Mouse (Mus musculus): ENCODE measurements at regions not wholly inside any gene's neighbourhood (a gene's known extent, or its start where the extent isn't known, plus 50 kb on each side); places are given as distances from the start of the nearest gene placed in this dataset.

DNA sequence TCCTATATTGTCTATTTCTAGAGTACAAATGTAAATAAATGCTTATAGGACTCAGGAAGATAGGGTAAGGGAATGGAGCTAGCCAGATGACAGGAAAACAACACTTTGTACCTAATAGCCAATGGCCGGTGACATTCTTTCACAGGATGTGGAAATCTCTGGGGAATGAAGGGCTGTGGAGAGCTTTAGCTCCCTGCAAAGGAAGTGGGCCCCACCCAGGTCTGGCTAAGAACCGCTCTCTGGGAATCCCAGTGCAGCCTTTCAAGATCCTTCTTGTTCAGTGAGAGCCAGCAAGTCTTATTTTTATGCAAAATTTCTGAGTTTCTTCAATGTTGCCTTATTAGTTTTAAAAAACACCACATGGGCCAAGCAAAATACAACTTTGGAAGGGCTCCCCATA is 54.7 kb upstream of the Pappa2 start:
- no peak for DNase-seq (ENCODE audit: low spot score in 2 of 2)

DNA sequence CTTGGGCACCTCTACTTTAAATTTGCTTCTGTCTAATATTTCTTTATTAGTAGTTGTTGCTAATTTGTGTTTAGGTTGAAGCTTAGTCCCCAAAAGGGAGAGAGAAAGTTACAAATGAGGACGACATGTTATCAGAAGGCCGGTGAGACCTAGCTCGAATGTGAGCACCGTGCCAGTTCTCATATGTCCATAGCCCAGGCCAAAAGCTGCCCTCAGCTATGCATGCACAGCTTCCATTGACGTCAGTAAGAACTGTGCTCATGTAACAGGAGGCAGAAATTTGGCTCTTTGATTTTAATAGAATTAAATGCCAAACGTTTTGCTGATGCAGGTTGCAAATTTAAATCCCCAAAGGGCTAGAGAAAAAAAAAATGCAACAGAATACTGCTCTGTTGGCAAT is 56.1 kb upstream of the Pappa2 start:
- no peak for DNase-seq (ENCODE audit: low spot score in 2 of 2)

DNA sequence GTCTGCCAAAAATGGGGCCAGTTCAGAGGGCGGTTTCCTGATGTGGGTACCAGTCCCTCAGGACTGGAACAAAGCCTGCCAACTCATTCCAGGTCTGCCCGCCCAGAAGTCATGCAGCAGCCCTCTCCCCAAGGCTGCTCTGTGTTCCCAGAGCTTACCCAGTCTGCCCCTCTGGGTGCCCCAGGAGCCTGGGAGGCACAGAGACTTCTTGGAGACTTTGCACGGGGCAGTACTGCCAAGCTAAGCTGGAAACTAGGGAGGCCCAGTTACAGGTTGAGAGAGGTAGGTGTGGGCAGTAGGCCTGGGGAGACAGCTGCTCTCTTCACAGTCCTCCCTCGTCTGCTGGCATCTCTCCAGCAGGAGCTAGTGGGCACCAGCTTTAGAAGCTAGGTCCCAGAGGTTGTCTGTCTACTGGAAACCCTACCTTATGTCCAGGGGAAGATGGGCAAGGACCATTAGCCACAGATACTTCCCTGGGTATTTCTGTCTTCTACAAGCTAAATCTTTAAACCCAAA is 65.6 kb upstream of the Pappa2 start:
- no peak for DNase-seq (ENCODE audit: low spot score in 2 of 2)

DNA sequence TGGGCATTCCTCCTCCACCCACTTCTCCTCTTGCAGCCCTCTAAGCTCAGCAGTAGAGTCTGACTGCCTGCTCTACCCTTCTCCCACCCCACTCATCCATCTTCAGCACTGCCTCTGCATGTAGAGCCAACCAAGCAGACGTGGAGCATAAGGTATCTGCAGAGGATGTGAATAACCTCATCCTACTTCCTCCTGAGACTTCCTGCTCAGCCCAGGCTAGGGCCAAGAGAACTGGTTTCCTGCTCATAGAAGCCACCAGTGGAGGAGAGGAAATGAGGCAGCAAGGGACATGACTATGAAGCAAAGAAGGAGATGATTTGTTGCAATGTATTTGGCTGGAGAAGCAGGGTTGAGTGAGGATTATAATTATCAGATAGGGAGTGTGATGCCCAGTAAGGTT is 84.7 kb upstream of the Pappa2 start:
- DNase-seq (ENCODE audit: low spot score in 2 of 2), result no peak

DNA sequence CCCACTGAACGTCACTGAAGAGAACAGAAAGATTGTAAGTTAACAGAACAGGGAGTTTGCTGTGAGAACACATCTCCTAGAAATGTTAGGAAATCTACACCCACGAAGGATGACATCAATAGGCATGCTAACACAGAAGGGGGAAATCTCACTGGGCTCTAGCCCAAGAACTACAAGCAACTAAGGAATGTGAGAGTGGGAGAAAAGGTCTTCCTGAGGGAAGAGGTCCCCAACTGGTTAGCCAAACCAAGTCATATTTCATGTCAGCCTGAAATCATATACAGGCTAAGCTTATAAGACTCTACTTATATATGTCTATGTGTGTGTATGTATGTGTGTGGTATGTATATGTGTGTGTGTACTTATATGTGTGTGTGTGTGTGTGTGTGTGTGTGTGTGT is 118.9 kb upstream of the Pappa2 start:
- no peak for DNase-seq (ENCODE audit: low spot score in 2 of 2)

DNA sequence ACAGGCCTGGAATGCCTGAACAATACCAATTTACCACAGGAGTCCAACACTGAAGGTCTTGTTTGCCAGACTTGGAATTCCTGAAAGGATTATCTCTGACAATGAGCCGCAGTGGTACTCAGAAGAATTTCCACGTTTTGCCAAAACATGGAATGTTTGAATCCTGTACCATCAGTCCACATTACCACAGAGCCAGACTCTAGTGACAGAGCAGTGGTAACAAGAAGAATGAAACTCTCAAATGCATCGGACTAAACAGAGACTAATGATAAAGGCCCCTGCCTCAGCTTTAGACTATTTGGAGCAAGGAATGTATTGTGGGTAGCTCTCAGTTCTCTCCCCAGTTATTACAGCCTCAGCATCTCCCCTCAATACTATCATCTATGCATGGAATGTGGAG is 109.9 kb upstream of the Cop1 start:
- no peak for DNase-seq (ENCODE audit: low spot score in 2 of 2)

DNA sequence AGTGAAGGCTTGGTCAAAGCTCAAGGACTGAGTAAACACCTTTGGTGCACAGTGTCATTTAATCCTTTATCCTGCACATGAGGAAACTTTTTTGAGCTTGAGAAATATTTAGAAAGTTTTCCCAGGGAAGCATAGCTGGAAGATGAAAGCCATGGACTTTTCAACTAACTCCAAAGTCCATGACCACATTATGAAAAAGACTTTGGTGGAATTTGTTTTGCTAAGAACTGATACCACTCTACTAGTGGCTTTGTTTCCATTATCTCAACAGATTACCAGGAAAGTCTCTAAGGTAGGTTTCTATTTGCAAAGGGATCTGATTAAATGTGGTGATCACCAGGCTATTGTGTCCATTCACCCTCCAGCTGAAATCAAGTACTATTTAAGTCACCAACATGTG is 107.2 kb upstream of the Cop1 start:
- no peak for DNase-seq (ENCODE audit: low spot score in 2 of 2)

DNA sequence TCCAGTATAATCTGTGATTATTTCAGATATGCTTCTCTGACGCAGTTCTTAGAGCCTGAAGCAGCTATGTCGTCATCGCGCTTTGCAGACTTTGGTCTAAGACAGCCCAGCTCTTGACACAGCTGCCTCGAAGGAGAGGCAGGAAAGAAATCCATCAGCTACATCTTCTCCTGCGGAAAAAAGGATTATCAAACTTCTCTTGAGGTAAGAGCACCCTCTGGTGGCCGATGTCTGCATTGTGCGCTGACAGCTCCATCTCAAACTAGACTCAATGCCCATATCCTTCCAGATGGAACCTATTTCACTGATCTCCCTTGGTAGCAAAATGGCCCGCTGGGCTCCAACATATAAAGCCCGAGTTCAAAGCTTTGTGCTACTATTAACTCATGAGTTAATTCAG is 96.8 kb upstream of the Cop1 start:
- peak; percentile 57 to 82 for DNase-seq (ENCODE audit: low spot score in 2 of 2)

DNA sequence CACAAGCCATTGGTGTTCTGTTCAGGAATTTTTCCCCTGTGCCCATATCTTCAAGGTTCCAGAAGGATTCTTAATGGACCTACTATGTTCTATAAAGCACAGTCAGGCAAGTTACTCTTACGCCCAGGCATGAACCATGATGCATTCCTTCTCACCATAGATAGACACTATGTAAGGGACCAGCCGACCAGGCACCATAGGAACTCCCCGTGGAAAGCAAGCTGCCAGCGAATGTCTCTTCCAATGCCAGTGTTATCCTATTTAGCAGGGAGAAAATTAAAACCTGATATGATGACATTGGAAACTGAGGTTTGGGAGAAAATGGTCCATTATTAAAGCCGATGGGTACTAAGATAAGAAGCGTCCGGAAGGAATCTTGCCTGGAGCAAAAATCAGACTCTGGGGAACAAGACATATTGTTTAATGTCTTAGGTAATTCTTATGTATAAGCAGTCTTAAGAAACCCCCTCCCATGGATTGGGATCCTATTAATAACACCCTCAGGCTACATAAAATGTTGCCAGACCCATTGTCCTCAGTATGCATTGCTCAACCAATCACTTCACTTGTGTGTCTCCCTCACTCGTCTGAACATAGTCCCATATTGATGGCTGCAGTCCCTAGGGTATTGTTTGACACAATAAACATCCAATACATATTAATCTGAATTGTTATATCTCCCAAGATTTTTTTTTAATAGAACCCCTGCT is 84.2 kb upstream of the Cop1 start:
- no peak for DNase-seq (ENCODE audit: low spot score in 2 of 2)

DNA sequence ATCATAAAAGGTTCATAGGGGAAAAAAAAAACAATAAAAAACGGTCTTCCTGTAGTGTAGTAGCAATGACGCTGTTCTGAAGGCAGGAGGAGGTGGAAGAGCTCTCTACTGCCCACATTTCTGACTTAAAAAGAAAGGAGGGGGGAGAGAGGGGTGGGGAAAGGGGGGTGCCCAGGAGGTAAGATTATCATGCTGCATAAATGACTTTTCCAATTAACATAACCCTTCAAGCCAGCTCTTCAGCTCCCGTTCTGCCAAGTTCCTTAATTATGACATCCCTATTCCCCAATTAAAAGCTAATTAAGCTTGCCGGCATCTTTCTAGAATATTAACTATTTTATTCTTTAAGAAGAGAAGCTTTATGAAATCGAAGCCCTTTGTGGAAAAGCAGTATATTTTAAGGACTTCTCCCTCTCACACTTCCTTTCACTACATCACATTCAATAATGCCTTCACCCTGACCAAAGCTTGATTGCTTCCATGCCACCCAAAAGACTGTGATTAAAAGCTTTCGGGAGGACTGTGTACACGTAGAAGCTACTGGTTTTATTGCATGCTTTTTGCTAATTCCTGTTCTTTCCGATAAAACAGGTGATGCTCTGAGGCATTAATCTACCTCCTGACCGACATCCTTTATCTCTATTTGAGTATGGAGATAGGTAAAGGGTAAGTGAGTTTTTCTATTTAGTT is 83.5 kb upstream of the Cop1 start:
- no peak for DNase-seq (ENCODE audit: low spot score in 2 of 2)

DNA sequence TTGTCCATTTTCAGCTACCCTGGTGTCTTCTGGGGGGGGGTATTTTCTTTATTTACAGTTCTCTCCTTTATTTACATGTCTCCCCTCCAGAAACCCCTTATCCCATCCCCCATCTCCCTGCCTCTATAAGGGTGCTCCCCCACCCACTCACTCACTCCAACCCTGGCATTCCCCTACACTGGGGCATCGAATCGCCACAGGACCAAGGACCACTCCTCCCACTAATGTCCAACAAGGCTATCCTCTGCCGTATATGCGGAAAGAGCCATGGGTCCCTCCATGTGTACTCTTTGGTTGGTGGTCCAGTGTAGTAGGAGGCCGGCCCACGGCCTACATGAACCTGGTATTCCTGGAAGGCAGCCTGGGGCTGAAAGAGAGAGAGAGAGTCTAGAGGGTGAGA is 82.9 kb upstream of the Cop1 start:
- DNase-seq (ENCODE audit: low spot score in 2 of 2), result no peak

DNA sequence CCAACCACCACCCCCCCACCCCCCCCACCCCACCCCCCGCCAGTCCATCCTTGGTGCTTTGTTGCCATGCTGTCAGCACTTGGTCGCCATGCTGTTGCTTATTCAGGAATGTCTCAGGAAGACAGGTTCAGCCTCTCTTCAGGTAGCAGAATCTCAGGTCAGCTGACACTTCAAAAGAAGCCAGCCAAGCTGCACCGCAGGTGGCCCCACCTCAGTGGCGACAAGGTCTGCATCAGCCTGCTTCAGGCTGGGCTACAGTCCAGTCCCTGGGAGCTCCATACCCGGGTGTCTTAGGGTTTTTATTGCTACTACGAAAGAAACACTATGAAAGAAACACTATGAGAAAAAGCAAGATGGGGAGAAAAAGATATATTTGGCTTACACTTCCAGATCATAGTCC is 82.4 kb upstream of the Cop1 start:
- no peak for DNase-seq (ENCODE audit: low spot score in 2 of 2)

DNA sequence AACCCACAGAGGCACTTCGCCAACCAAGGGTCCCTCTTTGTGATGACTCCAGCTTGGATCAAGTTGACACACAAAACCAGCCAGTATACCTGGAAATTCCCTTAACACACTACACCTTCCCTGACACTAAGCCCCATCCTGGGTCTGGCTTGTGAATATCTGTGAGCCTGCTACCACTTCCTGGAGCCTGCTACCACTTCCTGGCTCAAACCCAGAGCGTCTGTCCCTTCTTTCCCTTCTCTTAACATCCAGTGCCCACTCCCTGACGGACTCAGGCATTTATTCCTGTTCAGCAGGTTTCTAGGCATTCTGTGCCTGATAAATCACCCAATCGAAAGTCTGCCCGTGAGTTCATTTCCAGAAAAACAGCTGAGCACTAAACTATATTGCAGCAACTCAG is 81.8 kb upstream of the Cop1 start:
- no peak for DNase-seq (ENCODE audit: low spot score in 2 of 2)

DNA sequence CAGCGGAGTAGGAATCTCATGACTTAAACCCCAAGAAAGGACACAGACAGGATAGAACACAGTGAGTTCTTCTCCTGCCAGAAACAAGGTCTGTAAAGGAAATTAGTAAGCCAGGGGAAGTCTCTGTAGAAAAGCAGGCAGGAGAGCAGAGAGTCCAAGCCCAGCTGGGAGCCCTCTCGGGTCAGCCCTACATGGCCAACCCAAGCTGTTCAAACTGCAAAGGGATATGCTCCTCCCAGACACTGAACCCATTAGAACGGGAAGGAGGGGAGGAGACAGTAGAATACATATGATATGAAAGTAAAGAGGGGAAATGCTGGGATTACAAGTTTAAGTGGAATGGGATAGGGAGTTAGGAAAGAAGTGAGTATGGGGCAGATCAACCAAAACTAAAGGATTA is 75.7 kb upstream of the Cop1 start:
- DNase-seq (ENCODE audit: low spot score in 2 of 2), result no peak

DNA sequence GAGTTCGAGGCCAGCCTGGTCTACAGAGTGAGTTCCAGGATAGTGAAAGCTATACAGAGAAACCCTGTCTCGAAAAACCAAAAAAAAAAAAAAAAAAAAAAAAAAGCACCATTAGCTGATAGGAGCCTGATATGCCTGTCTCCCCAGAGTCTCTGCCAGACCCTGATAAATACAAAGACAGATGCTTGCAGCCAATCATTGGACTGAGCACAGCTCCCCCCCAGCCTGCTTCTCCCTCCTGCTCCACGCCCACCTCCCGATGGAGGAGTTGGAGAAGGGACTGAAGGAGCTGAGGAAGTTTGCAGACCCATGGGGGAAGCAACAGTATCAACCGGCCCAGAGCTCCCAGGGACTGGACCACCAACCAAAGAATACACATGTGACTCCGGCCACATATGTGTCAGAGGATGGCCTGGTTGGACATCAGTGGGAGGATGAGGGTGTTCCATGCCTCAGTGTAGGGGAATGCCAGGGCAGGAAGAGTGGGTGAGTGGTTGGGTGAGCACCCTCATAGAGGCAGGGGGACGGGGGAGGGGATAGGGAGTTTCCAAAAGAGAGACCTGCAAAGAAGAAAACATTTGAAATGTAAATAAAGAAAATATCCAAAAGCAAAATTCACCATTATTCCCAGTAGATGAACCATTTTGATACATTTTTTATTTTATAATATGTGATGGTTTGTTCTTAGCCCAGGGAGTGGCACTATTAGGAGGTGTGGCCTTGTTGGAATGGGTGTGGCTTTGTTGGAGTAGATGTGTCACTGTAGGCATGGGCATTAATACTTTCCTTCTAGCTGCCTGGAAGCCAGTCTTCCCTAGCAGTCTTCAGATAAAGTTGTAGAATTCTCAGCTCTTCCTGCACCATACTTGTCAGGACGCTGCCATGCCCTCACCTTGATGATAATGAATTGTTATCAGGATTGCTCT is 71.8 kb upstream of the Cop1 start:
- no peak for DNase-seq (ENCODE audit: low spot score in 2 of 2)

DNA sequence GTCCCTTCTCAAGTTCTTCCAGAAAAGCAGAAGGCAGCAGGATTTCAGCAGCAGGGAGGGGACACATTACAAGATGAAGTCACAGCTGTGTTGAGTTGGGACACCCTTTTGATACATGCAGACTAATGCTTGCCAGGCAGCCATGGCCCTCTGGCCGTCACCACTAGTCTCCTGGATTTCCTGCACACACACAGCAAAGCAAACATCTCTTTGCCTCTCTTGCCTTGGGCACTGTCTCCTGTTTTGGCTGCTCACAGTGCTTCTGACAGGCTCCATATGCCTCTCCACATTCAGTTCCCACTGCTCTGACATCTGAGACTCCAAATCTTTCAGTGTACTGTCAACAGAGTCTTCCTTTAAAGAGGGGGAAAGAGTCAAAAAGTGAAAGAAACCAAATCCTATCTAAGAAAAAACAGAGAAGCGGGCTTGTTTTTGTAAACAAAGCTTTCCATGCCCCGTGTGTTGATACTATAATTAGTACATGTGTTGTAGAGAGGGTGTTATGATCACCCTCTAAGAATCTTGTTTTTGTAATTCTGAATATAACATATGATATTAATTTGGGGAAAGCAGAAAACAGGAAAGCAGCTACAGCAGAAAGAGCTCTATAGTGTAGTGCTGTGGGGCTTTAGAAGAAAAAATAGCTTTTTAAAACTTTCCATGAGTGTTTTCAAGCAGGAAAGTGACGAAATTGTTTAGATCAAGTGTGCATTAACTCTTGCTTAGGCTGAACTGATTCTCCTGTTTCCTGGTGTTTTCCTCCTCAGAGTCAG is 68.8 kb upstream of the Cop1 start:
- peak in 1 of 2 experiments; percentile 7 for DNase-seq (ENCODE audit: low spot score in 2 of 2)

DNA sequence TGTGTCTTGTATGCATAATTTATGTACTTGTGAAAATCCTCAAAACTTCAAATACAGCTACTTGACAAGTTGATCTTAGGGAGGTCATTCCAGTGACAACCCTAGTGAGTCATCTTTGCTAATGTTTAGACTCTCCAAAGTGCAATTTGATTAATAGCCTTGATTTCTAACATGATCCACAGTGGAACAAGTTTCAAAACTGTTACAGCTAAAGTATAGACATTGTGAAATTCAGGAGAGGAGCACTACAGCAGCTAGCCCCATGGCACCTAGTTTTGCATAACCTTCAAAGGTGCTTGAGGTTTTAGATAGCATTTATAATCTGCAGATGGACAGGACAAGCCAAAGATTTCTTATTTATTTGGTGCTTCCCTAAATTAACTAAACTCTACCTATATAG is 50.1 kb upstream of the Cop1 start:
- no peak for DNase-seq (ENCODE audit: low spot score in 2 of 2)
